In the genomic region with DNA sequence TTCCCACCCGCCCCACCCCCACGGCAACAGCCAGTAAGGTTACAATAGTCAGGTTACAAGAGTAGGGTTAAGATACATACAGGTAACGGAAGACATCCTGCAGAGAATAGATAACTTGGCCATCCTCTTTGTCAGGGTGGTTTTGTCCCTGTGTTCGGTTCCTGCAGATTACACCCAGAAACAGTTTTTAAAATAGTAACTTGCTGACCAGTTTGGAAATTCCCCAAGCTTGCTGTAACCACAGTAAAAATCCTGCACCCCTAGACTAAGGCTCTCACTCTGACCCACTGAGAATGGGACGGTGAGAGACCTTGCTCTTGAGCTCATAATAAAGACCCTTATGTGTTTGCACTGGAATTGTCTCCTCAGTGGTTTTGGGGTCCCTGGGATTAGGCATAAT, we compare ENCODE assay signal across 23 mouse cellular contexts.
"Had no signal": no experiment of that assay in that cellular context is flagged by ENCODE, and none has a peak within 500 bp of the region (broad histone marks: within the 10 kb centered on the region; RNA-seq: fewer than 3 reads in every experiment).

No protein-coding gene starts in this region.

- H3K9ac ChIP-seq: heart, embryonic 12.5 days; hindbrain, embryonic 12.5 days; hindbrain, embryonic 14.5 days; kidney, embryonic 15.5 days; limb, embryonic 13.5 days; limb, embryonic 15.5 days had no signal

- DNase-seq: gastrocnemius, adult 2 months; gastrocnemius, postnatal 10 days; gastrocnemius, postnatal 25 days; heart, adult 18-20 months; heart, postnatal 10 days; heart, postnatal 4 days; kidney, adult 11 months; kidney, adult 2 months; kidney, adult 9 months; kidney, postnatal 14 days; kidney, postnatal 36 days; left cerebral cortex, postnatal 4 days had no signal

- ATAC-seq: hindbrain, embryonic 16.5 days; intestine, embryonic 16.5 days had no signal

- H3K36me3 ChIP-seq: heart, embryonic 10.5 days; heart, embryonic 12.5 days; hindbrain, embryonic 10.5 days; hindbrain, embryonic 12.5 days; kidney, embryonic 15.5 days; limb, embryonic 13.5 days; limb, embryonic 15.5 days had no signal

- H3K27ac ChIP-seq: gastrocnemius, adult 2 months; heart, embryonic 10.5 days; hindbrain, embryonic 10.5 days; hindbrain, embryonic 12.5 days; hindbrain, embryonic 14.5 days; kidney, embryonic 15.5 days; kidney, postnatal 0 days had no signal

- H3K9me3 ChIP-seq: heart, embryonic 10.5 days; heart, embryonic 12.5 days; hindbrain, embryonic 10.5 days; hindbrain, embryonic 12.5 days; kidney, embryonic 15.5 days; limb, embryonic 13.5 days; limb, embryonic 15.5 days had no signal

- H3K27me3 ChIP-seq: heart, embryonic 12.5 days; hindbrain, embryonic 12.5 days; kidney, embryonic 15.5 days; limb, embryonic 13.5 days; limb, embryonic 15.5 days had no signal

- H3K4me2 ChIP-seq: heart, embryonic 12.5 days; hindbrain, embryonic 12.5 days; hindbrain, embryonic 14.5 days; kidney, embryonic 15.5 days; limb, embryonic 13.5 days; limb, embryonic 15.5 days had no signal

- H3K4me3 ChIP-seq: gastrocnemius, adult 2 months; heart, embryonic 10.5 days; heart, embryonic 12.5 days; hindbrain, embryonic 10.5 days; hindbrain, embryonic 12.5 days; kidney, embryonic 15.5 days; limb, embryonic 13.5 days; limb, embryonic 15.5 days had no signal
